Mouse (Mus musculus) brain, embryonic 14.5 days (tissue): ENCODE measurements around the gene Tbc1d8.

Source experiments
- CTCF ChIP-seq: fragments of 200-500 bp; IDR thresholded peaks from 2 replicates; pipeline ENCODE4 v1.5.1; 2012; ENCODE audit warnings: inconsistent platforms, mild to moderate bottlenecking, moderate library complexity, borderline replicate concordance; ENCODE audit not compliant: insufficient read depth, insufficient read length; ENCODE audit errors: extremely low read depth
- POLR2A ChIP-seq: fragments of 200-500 bp; IDR thresholded peaks from 2 replicates; pipeline ENCODE4 v1.6.1; 2012; ENCODE audit warnings: mild to moderate bottlenecking, inconsistent platforms, borderline replicate concordance; ENCODE audit not compliant: poor library complexity, insufficient read depth, insufficient read length, severe bottlenecking; ENCODE audit errors: extremely low read depth

- TF ChIP-seq CTCF = no peak
- TF ChIP-seq POLR2A = no peak
Observed at GRCm38 (mm10) chr1:39325228-39325627, 153.3 kb downstream of the Tbc1d8 start.
